ENCODE assay signal across 19 mouse cellular contexts in genomic region chr4:135054353-135054752, GRCm38 (mm10).
DNase-seq lines count a peak whose midpoint lies in the region; ATAC-seq and TF ChIP-seq lines count a peak whose summit lies in the region.
"Had no signal": no experiment of that assay in that cellular context is flagged by ENCODE, and none has a peak within 500 bp of the region (broad histone marks: within the 10 kb centered on the region; RNA-seq: fewer than 3 reads in every experiment).

No protein-coding gene starts in this region.

- H3K36me3 ChIP-seq in intestine, embryonic 14.5 days (ENCODE audit: control insufficient read depth, insufficient read depth, low read length): no peaks in the 10 kb centered on the region
- no peaks in the 10 kb centered on the region for H3K36me3 ChIP-seq in intestine, postnatal 0 days (ENCODE audit: control insufficient read depth, insufficient read depth)
- no peaks in the 10 kb centered on the region for H3K36me3 ChIP-seq in liver, postnatal 0 days (replicated peaks; ENCODE audit: insufficient read depth, low read length)
- H3K36me3 ChIP-seq: hindbrain, embryonic 12.5 days; liver, embryonic 15.5 days; neural tube, embryonic 12.5 days had no signal

- 23% methylated on average over 10 of the region's 10 CpGs for WGBS in intestine, embryonic 14.5 days
- whole genome bisulfite sequencing in intestine, postnatal 0 days: 39% methylated on average over 10 of the region's 10 CpGs
- 20% methylated on average over 10 of the region's 10 CpGs for WGBS in liver, postnatal 0 days (ENCODE audit: insufficient replicate concordance)

- no peak for TF ChIP-seq EP300 in liver, postnatal 0 days (IDR thresholded peaks at IDR 0.05; ENCODE audit: low read depth)

- H3K4me2 ChIP-seq in intestine, embryonic 14.5 days (ENCODE audit: low read length): no peak overlapping the region
- H3K4me2 ChIP-seq in intestine, postnatal 0 days (replicated peaks; ENCODE audit: low read depth): no peak overlapping the region
- no peak overlapping the region for H3K4me2 ChIP-seq in liver, postnatal 0 days (ENCODE audit: low read depth, low read length)
- H3K4me2 ChIP-seq: forebrain, embryonic 13.5 days; hindbrain, embryonic 12.5 days; liver, embryonic 15.5 days; neural tube, embryonic 12.5 days had no signal

- H3K4me1 ChIP-seq in intestine, embryonic 14.5 days (replicated peaks; ENCODE audit: control insufficient read depth, insufficient read depth, low read length): peaks cover 16% of the 10 kb centered on the region
- H3K4me1 ChIP-seq in intestine, postnatal 0 days (replicated peaks; ENCODE audit: control insufficient read depth, insufficient read depth, low read length): no peaks in the 10 kb centered on the region
- peaks cover 2% of the 10 kb centered on the region; the same call in 1 of the 2 replicates for H3K4me1 ChIP-seq in liver, postnatal 0 days (ENCODE audit: insufficient read depth)
- H3K4me1 ChIP-seq: forebrain, embryonic 13.5 days; hindbrain, embryonic 12.5 days; neural tube, embryonic 12.5 days had no signal

- H3K9me3 ChIP-seq in intestine, embryonic 14.5 days (ENCODE audit: control insufficient read depth, low read length): peaks cover 5% of the 10 kb centered on the region
- no peaks in the 10 kb centered on the region for H3K9me3 ChIP-seq in intestine, postnatal 0 days (ENCODE audit: control insufficient read depth)
- peaks cover 4% of the 10 kb centered on the region; the same call in 1 of the 2 replicates for H3K9me3 ChIP-seq in liver, postnatal 0 days (ENCODE audit: low read length)
- H3K9me3 ChIP-seq: liver, embryonic 15.5 days; neural tube, embryonic 12.5 days had no signal

- no peaks in the 10 kb centered on the region for H3K27me3 ChIP-seq in intestine, embryonic 14.5 days (replicated peaks; ENCODE audit: control insufficient read depth, insufficient read depth, low read length)
- H3K27me3 ChIP-seq in intestine, postnatal 0 days (replicated peaks; ENCODE audit: control insufficient read depth, insufficient read depth, low read length): no peaks in the 10 kb centered on the region
- H3K27me3 ChIP-seq in liver, postnatal 0 days (ENCODE audit: insufficient read depth, low read length): no peaks in the 10 kb centered on the region
- H3K27me3 ChIP-seq: forebrain, embryonic 13.5 days; hindbrain, embryonic 12.5 days; liver, embryonic 15.5 days; neural tube, embryonic 12.5 days had no signal

- no peak overlapping the region for H3K27ac ChIP-seq in intestine, embryonic 14.5 days (ENCODE audit: low read depth)
- H3K27ac ChIP-seq in intestine, postnatal 0 days (ENCODE audit: low read depth, low read length): no peak overlapping the region
- peak overlapping the region; percentile 55; the same call in 1 of the 2 replicates for H3K27ac ChIP-seq in liver, postnatal 0 days (ENCODE audit: low read depth)
- H3K27ac ChIP-seq: forebrain, embryonic 13.5 days; hindbrain, embryonic 12.5 days; neural tube, embryonic 12.5 days had no signal

- TF ChIP-seq CTCF in intestine, postnatal 0 days (IDR thresholded peaks at IDR 0.05; ENCODE audit: low read depth): no peak
- no peak for TF ChIP-seq CTCF in liver, postnatal 0 days (IDR thresholded peaks at IDR 0.05; ENCODE audit: low read depth)

- peak; percentile 59 for DNase-seq in intestine, embryonic 14.5 days (ENCODE audit: low spot score)
- DNase-seq in lung, postnatal 36 days: peak; percentile 16
- DNase-seq in lung, postnatal 4 days: no peak
- no peak for DNase-seq in liver, postnatal 0 days
- peak; percentile 18 for DNase-seq in yolk sac, embryonic 10.5 days (ENCODE audit: low spot score)
- no peak for DNase-seq in frontal cortex, adult 2 months (ENCODE audit: extremely low spot score in 1 of 2, low spot score in 1 of 2)
- DNase-seq in gastrocnemius, postnatal 10 days: no peak
- DNase-seq: cerebellum, adult 11-12 months; heart, adult 11 months; kidney, adult 18-20 months; kidney, postnatal 25 days; right cerebral cortex, postnatal 4 days; thymus, postnatal 14 days had no signal

- no peak overlapping the region for H3K4me3 ChIP-seq in intestine, embryonic 14.5 days (ENCODE audit: low read depth, low read length)
- no peak overlapping the region for H3K4me3 ChIP-seq in intestine, postnatal 0 days (ENCODE audit: low read depth, low read length)
- no peak overlapping the region for H3K4me3 ChIP-seq in liver, postnatal 0 days (ENCODE audit: low read depth, low read length)
- H3K4me3 ChIP-seq: forebrain, embryonic 13.5 days; hindbrain, embryonic 12.5 days; liver, embryonic 15.5 days; neural tube, embryonic 12.5 days had no signal

- H3K9ac ChIP-seq in intestine, embryonic 14.5 days (ENCODE audit: low read length): no peak overlapping the region
- H3K9ac ChIP-seq in intestine, postnatal 0 days (ENCODE audit: low read depth, low read length): no peak overlapping the region
- H3K9ac ChIP-seq in liver, postnatal 0 days (replicated peaks): no peak overlapping the region
- H3K9ac ChIP-seq: forebrain, embryonic 13.5 days; hindbrain, embryonic 12.5 days; liver, embryonic 15.5 days; neural tube, embryonic 12.5 days had no signal

- no peak for ATAC-seq in intestine, embryonic 14.5 days (replicated peaks; ENCODE audit: low FRiP score, low TSS enrichment, low read depth)
- no peak for ATAC-seq in intestine, postnatal 0 days
- ATAC-seq in liver, postnatal 0 days: no peak
- ATAC-seq: forebrain, embryonic 13.5 days; midbrain, embryonic 16.5 days had no signal

Comparison
In these comparisons a context has a peak if more than half of its experiments do, and no peak if none do; other contexts are left out.
1. DNase-seq: peak in intestine, embryonic 14.5 days (single experiment), lung, postnatal 36 days (single experiment) and yolk sac, embryonic 10.5 days (single experiment); none in lung, postnatal 4 days (0 of 2), liver, postnatal 0 days (single experiment), frontal cortex, adult 2 months (0 of 2) and gastrocnemius, postnatal 10 days (single experiment).